Mouse (Mus musculus): ENCODE results near the gene Ankrd9. TPM values are rescaled to one million over a fixed set of nuclear protein-coding genes. Genes with fewer than 3 reads are reported as not detected.

Ankrd9 gene
- 7.2 and 7.8 TPM in 2 replicates for polyA plus RNA-seq (2015; fragmentation: Nextera tagmentation; extraction: Ambion mirVana)

GRCm38 (mm10) chr12:110978607-110979406 lies at the start of gene Ankrd9:
Gene Ankrd9, minus strand, starts transcription at chr12:110979040.
- Histone ChIP-seq H3K4me3 (peak within 1 kb of the TSS; percentile 83), H3K4me1 (replicated peaks) (peaks cover 12% of the 10 kb centered on the region), H3K36me3 (peaks cover 26% of the 10 kb centered on the region), H3K9me3 (no peaks in the 10 kb centered on the region), H3K27ac (replicated peaks) (peak within 1 kb of the TSS; percentile 68), H3K4me2 (peak within 1 kb of the TSS; percentile 95), H3K27me3 (no peaks in the 10 kb centered on the region), H3K9ac (peak within 1 kb of the TSS; percentile 89)
- under 1% methylated on average over 84 of the region's 90 CpGs for WGBS
- ATAC-seq (ENCODE audit: low read depth), result peak; percentile 97

GRCm38 (mm10) chr12:111021577-111021976 lies 42.7 kb upstream of the Ankrd9 start:
- Histone ChIP-seq H3K27ac (replicated peaks) (no peak overlapping the region), H3K4me3 (no peak overlapping the region), H3K36me3 (no peaks in the 10 kb centered on the region), H3K4me2 (no peak overlapping the region), H3K9ac (no peak overlapping the region), H3K4me1 (replicated peaks) (no peaks in the 10 kb centered on the region), H3K27me3 (no peaks in the 10 kb centered on the region), H3K9me3 (no peaks in the 10 kb centered on the region)
- WGBS, result 77% methylated on average over 3 of the region's 3 CpGs
- ATAC-seq (ENCODE audit: low read depth), result no peak

GRCm38 (mm10) chr12:111021138-111021537 lies 42.3 kb upstream of the Ankrd9 start:
- ATAC-seq (ENCODE audit: low read depth), result no peak

GRCm38 (mm10) chr12:111019086-111019485 lies 40.2 kb upstream of the Ankrd9 start:
- 92% methylated on average over 2 of the region's 2 CpGs for WGBS
- ATAC-seq (ENCODE audit: low read depth), result no peak

More at GRCm38 (mm10) chr12:111021138-111021537, 42.3 kb upstream of the Ankrd9 start:
- H3K36me3 ChIP-seq, result no peaks in the 10 kb centered on the region
- H3K27me3 ChIP-seq, result no peaks in the 10 kb centered on the region
- no peak overlapping the region for H3K27ac ChIP-seq (replicated peaks)
- no peaks in the 10 kb centered on the region for H3K9me3 ChIP-seq
- no peak overlapping the region for H3K9ac ChIP-seq
- no peaks in the 10 kb centered on the region for H3K4me1 ChIP-seq (replicated peaks)
- H3K4me2 ChIP-seq, result no peak overlapping the region
- 12% methylated on average over 1 of the region's 1 CpGs for WGBS
- no peak overlapping the region for H3K4me3 ChIP-seq

GRCm38 (mm10) chr12:111018068-111018467 lies 39.2 kb upstream of the Ankrd9 start:
- Histone ChIP-seq H3K4me3 (no peak overlapping the region), H3K4me1 (replicated peaks) (no peaks in the 10 kb centered on the region), H3K27me3 (no peaks in the 10 kb centered on the region), H3K27ac (replicated peaks) (no peak overlapping the region), H3K9me3 (no peaks in the 10 kb centered on the region), H3K36me3 (no peaks in the 10 kb centered on the region), H3K9ac (no peak overlapping the region), H3K4me2 (no peak overlapping the region)
- WGBS, result 92% methylated on average over 11 of the region's 11 CpGs
- no peak for ATAC-seq (ENCODE audit: low read depth)

More at GRCm38 (mm10) chr12:111019086-111019485, 40.2 kb upstream of the Ankrd9 start:
- Histone ChIP-seq H3K36me3 (no peaks in the 10 kb centered on the region), H3K9ac (no peak overlapping the region), H3K4me3 (no peak overlapping the region), H3K9me3 (no peaks in the 10 kb centered on the region), H3K4me1 (replicated peaks) (no peaks in the 10 kb centered on the region), H3K27ac (replicated peaks) (no peak overlapping the region), H3K4me2 (no peak overlapping the region), H3K27me3 (no peaks in the 10 kb centered on the region)

- Histone ChIP-seq H3K9me3 (no peaks in the 10 kb centered on the region), H3K4me2 (no peak overlapping the region), H3K4me1 (replicated peaks) (no peaks in the 10 kb centered on the region), H3K9ac (no peak overlapping the region), H3K27me3 (no peaks in the 10 kb centered on the region), H3K4me3 (no peak overlapping the region), H3K36me3 (no peaks in the 10 kb centered on the region), H3K27ac (replicated peaks) (no peak overlapping the region)
- 84% methylated on average over 3 of the region's 3 CpGs for WGBS
- no peak for ATAC-seq (ENCODE audit: low read depth)
These were observed 38.0 kb upstream of the Ankrd9 start for GRCm38 (mm10) chr12:111016807-111017206.

GRCm38 (mm10) chr12:111009615-111010257 lies 30.9 kb upstream of the Ankrd9 start:
- Histone ChIP-seq H3K4me1 (replicated peaks) (peaks cover 32% of the 10 kb centered on the region), H3K27me3 (no peaks in the 10 kb centered on the region), H3K4me2 (no peak overlapping the region), H3K36me3 (no peaks in the 10 kb centered on the region), H3K27ac (replicated peaks) (no peak overlapping the region), H3K4me3 (no peak overlapping the region), H3K9me3 (no peaks in the 10 kb centered on the region), H3K9ac (no peak overlapping the region)
- no peak for ATAC-seq (ENCODE audit: low read depth)
- 78% methylated on average over 6 of the region's 6 CpGs for WGBS

- ATAC-seq (ENCODE audit: low read depth), result no peak; the same call in 1 of the 2 replicates
- 64% methylated on average over 11 of the region's 11 CpGs for WGBS
- H3K36me3 ChIP-seq, result no peaks in the 10 kb centered on the region
- H3K4me1 ChIP-seq (replicated peaks), result peaks cover 32% of the 10 kb centered on the region
- H3K9me3 ChIP-seq, result no peaks in the 10 kb centered on the region
- peak overlapping the region; percentile 8; the same call in 1 of the 2 replicates for H3K9ac ChIP-seq
- no peak overlapping the region for H3K4me2 ChIP-seq
- no peak overlapping the region for H3K4me3 ChIP-seq
- peak overlapping the region; percentile 24; the same call in 1 of the 2 replicates for H3K27ac ChIP-seq (replicated peaks)
- H3K27me3 ChIP-seq, result no peaks in the 10 kb centered on the region
These were observed 30.0 kb upstream of the Ankrd9 start for GRCm38 (mm10) chr12:111008500-111009490.

- no peaks in the 10 kb centered on the region for H3K36me3 ChIP-seq
- H3K4me2 ChIP-seq, result no peak overlapping the region
- no peak overlapping the region for H3K9ac ChIP-seq
- H3K27ac ChIP-seq (replicated peaks), result no peak overlapping the region
- 81% methylated on average over 14 of the region's 14 CpGs for WGBS
- H3K27me3 ChIP-seq, result no peaks in the 10 kb centered on the region
- no peak for ATAC-seq (ENCODE audit: low read depth)
- no peaks in the 10 kb centered on the region for H3K9me3 ChIP-seq
- H3K4me1 ChIP-seq (replicated peaks), result peaks cover 32% of the 10 kb centered on the region
- no peak overlapping the region for H3K4me3 ChIP-seq
These were observed 28.6 kb upstream of the Ankrd9 start for GRCm38 (mm10) chr12:111007134-111008103.

GRCm38 (mm10) chr12:111006339-111006738 lies 27.5 kb upstream of the Ankrd9 start:
- Histone ChIP-seq H3K4me1 (replicated peaks) (peaks cover 27% of the 10 kb centered on the region), H3K4me2 (no peak overlapping the region), H3K27me3 (no peaks in the 10 kb centered on the region), H3K27ac (replicated peaks) (no peak overlapping the region), H3K9me3 (no peaks in the 10 kb centered on the region), H3K36me3 (no peaks in the 10 kb centered on the region), H3K9ac (no peak overlapping the region), H3K4me3 (no peak overlapping the region)
- 57% methylated on average over 5 of the region's 5 CpGs for WGBS
- 0 out of 2 replicates have a peak, but pooled peaks have one; percentile 47 for ATAC-seq (ENCODE audit: low read depth)

- no peak overlapping the region for H3K27ac ChIP-seq (replicated peaks)
- H3K4me1 ChIP-seq (replicated peaks), result peaks cover 26% of the 10 kb centered on the region
- no peak overlapping the region for H3K4me2 ChIP-seq
- H3K36me3 ChIP-seq, result no peaks in the 10 kb centered on the region
- no peaks in the 10 kb centered on the region for H3K27me3 ChIP-seq
- H3K9me3 ChIP-seq, result no peaks in the 10 kb centered on the region
- no peak overlapping the region for H3K9ac ChIP-seq
- no peak overlapping the region for H3K4me3 ChIP-seq
- no peak for ATAC-seq (ENCODE audit: low read depth)
- 82% methylated on average over 6 of the region's 6 CpGs for WGBS
These were observed 27.0 kb upstream of the Ankrd9 start for GRCm38 (mm10) chr12:111005803-111006202.
